Mouse (Mus musculus): ENCODE results near the gene Smim6.

DNA sequence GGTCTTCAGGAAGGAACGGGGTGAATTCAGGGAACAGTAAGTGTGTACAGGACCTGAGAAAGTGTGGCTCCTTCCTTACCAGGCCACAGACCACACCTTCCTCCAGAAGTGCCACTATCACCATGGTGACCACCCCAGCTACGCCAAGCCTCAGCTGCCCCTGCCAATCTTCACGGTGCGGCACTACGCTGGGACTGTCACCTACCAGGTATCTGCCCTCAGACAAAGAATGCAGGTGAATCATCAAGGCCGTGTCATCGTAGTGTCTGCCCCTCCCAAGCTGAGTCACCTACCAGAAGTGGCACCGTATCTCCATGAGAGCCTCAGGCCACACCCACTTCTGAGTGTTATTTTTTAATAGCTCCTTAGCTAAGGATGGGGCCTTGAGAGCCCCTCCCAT lies 42.4 kb upstream of the Smim6 start:
- TF ChIP-seq EP300 (IDR thresholded peaks at IDR 0.05; ENCODE audit: insufficient read depth, low read depth, low read length), result no peak
- no peak for TF ChIP-seq POLR2A (IDR thresholded peaks at IDR 0.05; ENCODE audit: insufficient read depth, low read length)
